Mouse (Mus musculus): ENCODE measurements around the gene Cd151.

- TF ChIP-seq CTCF (conservative IDR thresholded peaks at IDR 0.05; ENCODE audit: low read length) (no peak), POU5F1 (IDR thresholded peaks at IDR 0.05; ENCODE audit: borderline replicate concordance, low read length) (no peak)
These were observed 11.4 kb upstream of the Cd151 start for GRCm38 (mm10) chr7:141455610-141456314.

All from E14TG2a.4 (cell line).